Mouse (Mus musculus) heart, adult 2 months (tissue): ENCODE results near the gene Acsf2. TPM values are rescaled to one million over a fixed set of nuclear protein-coding genes. Genes with fewer than 3 reads are reported as not detected.

ENCODE experiments used
- DNase-seq, 2 experiments: peaks; one replicate each; pipeline ENCODE4 v3.0.0; 2021
- H3K27ac ChIP-seq: fragments of 200-600 bp; 2 replicates; pipeline ENCODE4 v1.8.1; 2022
- H3K27me3 ChIP-seq: fragments of 200-500 bp; 2 replicates; pipeline ENCODE4 v1.6.1; 2012; ENCODE audit warnings: mild to moderate bottlenecking, low read length, inconsistent platforms, mixed read lengths; ENCODE audit not compliant: control insufficient read depth, insufficient read depth
- H3K36me3 ChIP-seq: fragments of 200-500 bp; 2 replicates; pipeline ENCODE4 v1.6.1; 2012; ENCODE audit warnings: low read length, inconsistent platforms; ENCODE audit not compliant: control insufficient read depth, insufficient read depth
- H3K4me1 ChIP-seq: fragments of 200-500 bp; 2 replicates; pipeline ENCODE4 v1.6.1; 2011; ENCODE audit warnings: low read length; ENCODE audit not compliant: control insufficient read depth, insufficient read depth
- H3K4me3 ChIP-seq: fragments of 200-600 bp; 2 replicates; pipeline ENCODE4 v1.8.1; 2022
- H3K79me2 ChIP-seq: fragments of 200-500 bp; replicated peaks from 2 replicates; pipeline ENCODE4 v1.6.1; 2012; ENCODE audit warnings: mild to moderate bottlenecking, inconsistent platforms, low read length, moderate library complexity, mixed read lengths; ENCODE audit not compliant: control insufficient read depth, insufficient read depth
- H3K9ac ChIP-seq: fragments of 200-500 bp; 2 replicates; pipeline ENCODE4 v1.6.1; 2012; ENCODE audit warnings: low read depth, mild to moderate bottlenecking, control low read depth, inconsistent platforms, low read length, mixed read lengths
- CTCF ChIP-seq: fragments of 200-600 bp; IDR thresholded peaks from 2 replicates; pipeline ENCODE4 v1.8.1; 2022; ENCODE audit warnings: antibody characterized with exemption, mild to moderate bottlenecking, moderate library complexity
- EP300 ChIP-seq: fragments of 200-500 bp; IDR thresholded peaks from 2 replicates; pipeline ENCODE4 v1.6.1; 2011; ENCODE audit warnings: low read depth, low read length, control low read depth; ENCODE audit not compliant: insufficient read depth
- POLR2A ChIP-seq: fragments of 200-500 bp; IDR thresholded peaks from 2 replicates; pipeline ENCODE4 v1.6.1; 2011; ENCODE audit warnings: mild to moderate bottlenecking, low read depth, low read length, control low read depth; ENCODE audit not compliant: insufficient read depth
- WGBS: fragments of 180-500 bp; shearing (Covaris S2); methylation state at CpG from one replicate; pipeline ENCODE4 v1.1.7; 2018; 5-methylcytosine and 5-hydroxymethylcytosine counted together
- intact Hi-C: fragments of 180-260 bp; cut with DNase I; formaldehyde crosslinking; loops from one replicate; pipeline ENCODE4 v1.15.1; 2025
- polyA plus RNA-seq: library from polyadenylated mRNA; depleted of rRNA; stranded (reverse); fragments of >200 nt; gene quantifications from 2 replicates; pipeline ENCODE4 v1.2.3, GENCODE M21; 2012
- total RNA-seq, 2 experiments: library from RNA; stranded (reverse); gene quantifications; 2 replicates each; pipeline ENCODE4 v1.2.3; 2021

The Acsf2 gene
- total and polyA plus RNA-seq, 3 experiments = 19.8 to 26.4 (median 21.0) TPM

GRCm38 (mm10) chr11:94543932-94544331 lies 57.7 kb downstream of the Acsf2 start:
- intact Hi-C loops = loop anchor here (5.0 kb wide), 2 partner anchors 57 to 122 kb away; partner anchors contain the start of gene Spata20
- H3K9ac ChIP-seq = no peak overlapping the region
- peak; percentile 72 for TF ChIP-seq EP300
- no peak for TF ChIP-seq POLR2A
- peak; percentile 94 for TF ChIP-seq CTCF
- peaks cover 2% of the 10 kb centered on the region; the same call in 1 of the 2 replicates for H3K4me1 ChIP-seq
- peak; percentile 90 to 92 for DNase-seq
- H3K4me3 ChIP-seq = peak overlapping the region; percentile 19; the same call in 1 of the 2 replicates
- peak overlapping the region; percentile 42; the same call in 1 of the 2 replicates for H3K27ac ChIP-seq
- H3K36me3 ChIP-seq = no peaks in the 10 kb centered on the region
- 9% methylated on average over 9 of the region's 9 CpGs for WGBS
- H3K27me3 ChIP-seq = no peaks in the 10 kb centered on the region
- H3K79me2 ChIP-seq = no peaks in the 10 kb centered on the region

GRCm38 (mm10) chr11:94543344-94543743 lies 58.3 kb downstream of the Acsf2 start:
- intact Hi-C loops = loop anchor here (5.0 kb wide), 2 partner anchors 56 to 121 kb away; partner anchors contain the start of gene Spata20
- no peak for TF ChIP-seq EP300
- no peak for TF ChIP-seq POLR2A
- TF ChIP-seq CTCF = no peak
- 92% methylated on average over 12 of the region's 12 CpGs for WGBS

GRCm38 (mm10) chr11:94542400-94542799 lies 59.3 kb downstream of the Acsf2 start:
- Histone ChIP-seq H3K36me3 (no peaks in the 10 kb centered on the region), H3K9ac (no peak overlapping the region), H3K79me2 (no peaks in the 10 kb centered on the region), H3K4me3 (no peak overlapping the region), H3K4me1 (no peaks in the 10 kb centered on the region), H3K27me3 (no peaks in the 10 kb centered on the region), H3K27ac (no peak overlapping the region)
- 88% methylated on average over 4 of the region's 4 CpGs for WGBS
- no peak for DNase-seq
- intact Hi-C loops = loop anchor here (5.0 kb wide), 2 partner anchors 55 to 120 kb away; partner anchors contain the start of gene Spata20
- TF ChIP-seq EP300 (no peak), CTCF (no peak), POLR2A (no peak)

More at GRCm38 (mm10) chr11:94543344-94543743, 58.3 kb downstream of the Acsf2 start:
- no peaks in the 10 kb centered on the region for H3K79me2 ChIP-seq
- no peak overlapping the region for H3K9ac ChIP-seq
- DNase-seq = no peak
- H3K4me3 ChIP-seq = no peak overlapping the region
- no peaks in the 10 kb centered on the region for H3K36me3 ChIP-seq
- H3K27ac ChIP-seq = no peak overlapping the region
- H3K27me3 ChIP-seq = no peaks in the 10 kb centered on the region
- H3K4me1 ChIP-seq = peaks cover 2% of the 10 kb centered on the region; the same call in 1 of the 2 replicates

GRCm38 (mm10) chr11:94539761-94540160 lies 61.9 kb downstream of the Acsf2 start:
- TF ChIP-seq EP300 (no peak), POLR2A (no peak), CTCF (no peak)

GRCm38 (mm10) chr11:94538733-94539292 lies 62.9 kb downstream of the Acsf2 start:
- intact Hi-C loops = no loop called here
- Histone ChIP-seq H3K4me3 (no peak overlapping the region), H3K27ac (no peak overlapping the region), H3K36me3 (no peaks in the 10 kb centered on the region), H3K27me3 (no peaks in the 10 kb centered on the region), H3K9ac (no peak overlapping the region), H3K79me2 (no peaks in the 10 kb centered on the region), H3K4me1 (no peaks in the 10 kb centered on the region)
- 70% methylated on average over 8 of the region's 8 CpGs for whole genome bisulfite sequencing
- DNase-seq = no peak
- TF ChIP-seq EP300 (no peak), POLR2A (no peak), CTCF (no peak)

More at GRCm38 (mm10) chr11:94539761-94540160, 61.9 kb downstream of the Acsf2 start:
- H3K4me1 ChIP-seq = no peaks in the 10 kb centered on the region
- WGBS = 88% methylated on average over 7 of the region's 7 CpGs
- H3K36me3 ChIP-seq = no peaks in the 10 kb centered on the region
- H3K27ac ChIP-seq = no peak overlapping the region
- DNase-seq = no peak
- H3K27me3 ChIP-seq = no peaks in the 10 kb centered on the region
- intact Hi-C loops = loop anchor here (5.0 kb wide), 2 partner anchors 52 to 117 kb away; partner anchors contain the start of gene Spata20
- no peaks in the 10 kb centered on the region for H3K79me2 ChIP-seq
- H3K4me3 ChIP-seq = no peak overlapping the region
- no peak overlapping the region for H3K9ac ChIP-seq

- intact Hi-C loops = no loop called here
- no peak for DNase-seq
- Histone ChIP-seq H3K79me2 (no peaks in the 10 kb centered on the region), H3K4me3 (no peak overlapping the region), H3K27me3 (no peaks in the 10 kb centered on the region), H3K27ac (no peak overlapping the region), H3K4me1 (no peaks in the 10 kb centered on the region), H3K36me3 (no peaks in the 10 kb centered on the region), H3K9ac (no peak overlapping the region)
- WGBS = 74% methylated on average over 8 of the region's 8 CpGs
- TF ChIP-seq EP300 = no peak
- no peak for TF ChIP-seq POLR2A
- TF ChIP-seq CTCF = no peak
Observed at GRCm38 (mm10) chr11:94533171-94533570, 68.5 kb downstream of the Acsf2 start.
